Mouse (Mus musculus) limb, embryonic 10.5 days (tissue): ENCODE results near the gene Kyat1. TPM values are rescaled to one million over a fixed set of nuclear protein-coding genes. Genes with fewer than 3 reads are reported as not detected.
A peak's percentile ranks its signal among the peaks of the same experiment; 100 is the strongest.

Source experiments
- DNase-seq: peaks from one replicate; pipeline ENCODE4 v3.0.0-alpha.2; 2017; ENCODE audit warnings: low spot score
- H3K27ac ChIP-seq: fragments of 300-500 bp; sonication (generic); 2 replicates; pipeline ENCODE4 v1.5.1; 2016; ENCODE audit warnings: mild to moderate bottlenecking
- H3K27me3 ChIP-seq: fragments of 300-500 bp; sonication (generic); 2 replicates; pipeline ENCODE4 v1.6.1; 2016; ENCODE audit warnings: low read depth, mild to moderate bottlenecking; ENCODE audit not compliant: poor library complexity, severe bottlenecking
- H3K36me3 ChIP-seq: fragments of 300-500 bp; sonication (generic); 2 replicates; pipeline ENCODE4 v1.6.1; 2016; ENCODE audit warnings: mild to moderate bottlenecking, moderate library complexity
- H3K4me1 ChIP-seq: fragments of 300-500 bp; sonication (generic); 2 replicates; pipeline ENCODE4 v1.6.1; 2016
- H3K4me3 ChIP-seq: fragments of 300-500 bp; sonication (generic); 2 replicates; pipeline ENCODE4 v1.5.1; 2016; ENCODE audit warnings: mild to moderate bottlenecking, moderate library complexity
- H3K9me3 ChIP-seq: fragments of 300-500 bp; sonication (generic); replicated peaks from 2 replicates; pipeline ENCODE4 v1.6.1; 2016; ENCODE audit warnings: mild to moderate bottlenecking
- WGBS: fragments of 180-500 bp; shearing (Covaris S2); methylation state at CpG from one replicate; pipeline ENCODE4 v1.1.7; 2016; 5-methylcytosine and 5-hydroxymethylcytosine counted together
- polyA plus RNA-seq: library from polyadenylated mRNA; unstranded; fragments of >200 nt; fragmentation: Nextera tagmentation; extraction: Ambion mirVana; gene quantifications from 2 replicates; pipeline ENCODE4 v1.2.1, GENCODE M21; 2016

The Kyat1 gene
- polyA plus RNA-seq, 1 experiment from 2014 or later, result 8.4 TPM

GRCm38 (mm10) chr2:30239777-30240176 lies 34.1 kb upstream of the Kyat1 start:
- H3K36me3 ChIP-seq, result peaks cover 58% of the 10 kb centered on the region
- peak overlapping the region; percentile 4; the same call in 1 of the 2 replicates for H3K4me3 ChIP-seq
- peaks cover 63% of the 10 kb centered on the region for H3K4me1 ChIP-seq
- no peaks in the 10 kb centered on the region for H3K27me3 ChIP-seq
- no peak for DNase-seq
- WGBS, result 85% methylated on average over 4 of the region's 4 CpGs
- H3K9me3 ChIP-seq, result no peaks in the 10 kb centered on the region
- H3K27ac ChIP-seq, result no peak overlapping the region

GRCm38 (mm10) chr2:30238906-30239465 lies 33.3 kb upstream of the Kyat1 start:
- Histone ChIP-seq H3K4me3 (peak overlapping the region; percentile 74), H3K4me1 (peaks cover 56% of the 10 kb centered on the region), H3K36me3 (peaks cover 50% of the 10 kb centered on the region), H3K27ac (no peak overlapping the region), H3K27me3 (no peaks in the 10 kb centered on the region), H3K9me3 (no peaks in the 10 kb centered on the region)
- WGBS, result 82% methylated on average over 3 of the region's 3 CpGs
- no peak for DNase-seq

- peak overlapping the region; percentile 94 for H3K27ac ChIP-seq
- H3K9me3 ChIP-seq, result no peaks in the 10 kb centered on the region
- H3K36me3 ChIP-seq, result peaks cover 39% of the 10 kb centered on the region
- peak overlapping the region; percentile 74 for H3K4me3 ChIP-seq
- no peaks in the 10 kb centered on the region for H3K27me3 ChIP-seq
- peaks cover 46% of the 10 kb centered on the region for H3K4me1 ChIP-seq
- under 1% methylated on average over 41 of the region's 42 CpGs for WGBS
- peak; percentile 80 for DNase-seq
Observed at GRCm38 (mm10) chr2:30237881-30238280, 32.2 kb upstream of the Kyat1 start.

- peaks cover 41% of the 10 kb centered on the region for H3K4me1 ChIP-seq
- peak within 1 kb of the TSS; percentile 94 for H3K27ac ChIP-seq
- H3K4me3 ChIP-seq, result peak within 1 kb of the TSS; percentile 74
- under 1% methylated on average over 53 of the region's 67 CpGs for WGBS
- H3K36me3 ChIP-seq, result peaks cover 34% of the 10 kb centered on the region
- peak; percentile 100 for DNase-seq
- H3K9me3 ChIP-seq, result no peaks in the 10 kb centered on the region
- no peaks in the 10 kb centered on the region for H3K27me3 ChIP-seq
Observed at GRCm38 (mm10) chr2:30237199-30237880, 31.7 kb upstream of the Kyat1 start, which contains the start of gene Lrrc8a. Gene Lrrc8a, plus strand, starts transcription at chr2:30237715.

- DNase-seq, result peak; percentile 56
- peaks cover 35% of the 10 kb centered on the region for H3K4me1 ChIP-seq
- WGBS, result 8% methylated on average over 18 of the region's 18 CpGs
Observed at GRCm38 (mm10) chr2:30236426-30237198, 31.0 kb upstream of the Kyat1 start.

GRCm38 (mm10) chr2:30235593-30235992 lies 29.9 kb upstream of the Kyat1 start:
- DNase-seq, result no peak
- 87% methylated on average over 5 of the region's 5 CpGs for WGBS
- no peaks in the 10 kb centered on the region for H3K27me3 ChIP-seq

More at GRCm38 (mm10) chr2:30236426-30237198, 31.0 kb upstream of the Kyat1 start:
- Histone ChIP-seq H3K27me3 (no peaks in the 10 kb centered on the region), H3K36me3 (peaks cover 27% of the 10 kb centered on the region), H3K4me3 (peak overlapping the region; percentile 74), H3K9me3 (no peaks in the 10 kb centered on the region), H3K27ac (peak overlapping the region; percentile 94)

GRCm38 (mm10) chr2:30216293-30216692 lies 10.6 kb upstream of the Kyat1 start:
- Histone ChIP-seq H3K9me3 (no peaks in the 10 kb centered on the region), H3K4me1 (no peaks in the 10 kb centered on the region), H3K4me3 (no peak overlapping the region), H3K36me3 (no peaks in the 10 kb centered on the region), H3K27me3 (no peaks in the 10 kb centered on the region), H3K27ac (no peak overlapping the region)
- WGBS, result 95% methylated on average over 5 of the region's 5 CpGs
- DNase-seq, result no peak

More at GRCm38 (mm10) chr2:30235593-30235992, 29.9 kb upstream of the Kyat1 start:
- no peak overlapping the region for H3K27ac ChIP-seq
- H3K9me3 ChIP-seq, result no peaks in the 10 kb centered on the region
- H3K4me1 ChIP-seq, result peaks cover 29% of the 10 kb centered on the region
- no peak overlapping the region for H3K4me3 ChIP-seq
- H3K36me3 ChIP-seq, result peaks cover 16% of the 10 kb centered on the region

GRCm38 (mm10) chr2:30215493-30215892 lies 9.8 kb upstream of the Kyat1 start:
- 88% methylated on average over 6 of the region's 6 CpGs for WGBS
- H3K9me3 ChIP-seq, result no peaks in the 10 kb centered on the region
- H3K27ac ChIP-seq, result no peak overlapping the region

GRCm38 (mm10) chr2:30214745-30215144 lies 9.1 kb upstream of the Kyat1 start:
- 92% methylated on average over 3 of the region's 3 CpGs for WGBS
- H3K9me3 ChIP-seq, result no peaks in the 10 kb centered on the region
- H3K27ac ChIP-seq, result no peak overlapping the region
- H3K27me3 ChIP-seq, result no peaks in the 10 kb centered on the region
- H3K36me3 ChIP-seq, result no peaks in the 10 kb centered on the region
- no peak for DNase-seq
- no peaks in the 10 kb centered on the region for H3K4me1 ChIP-seq
- no peak overlapping the region for H3K4me3 ChIP-seq

More at GRCm38 (mm10) chr2:30215493-30215892, 9.8 kb upstream of the Kyat1 start:
- Histone ChIP-seq H3K4me1 (no peaks in the 10 kb centered on the region), H3K4me3 (no peak overlapping the region), H3K27me3 (no peaks in the 10 kb centered on the region), H3K36me3 (no peaks in the 10 kb centered on the region)
- no peak for DNase-seq

- 82% methylated on average over 1 of the region's 1 CpGs for WGBS
Observed at GRCm38 (mm10) chr2:30212951-30213350, 7.3 kb upstream of the Kyat1 start.

GRCm38 (mm10) chr2:30212169-30212545 lies 6.5 kb upstream of the Kyat1 start:
- Histone ChIP-seq H3K36me3 (no peaks in the 10 kb centered on the region), H3K27ac (no peak overlapping the region), H3K4me1 (peaks cover under 1% of the 10 kb centered on the region; the same call in 1 of the 2 replicates), H3K27me3 (no peaks in the 10 kb centered on the region), H3K9me3 (no peaks in the 10 kb centered on the region), H3K4me3 (no peak overlapping the region)
- DNase-seq, result no peak
- 73% methylated on average over 4 of the region's 4 CpGs for WGBS

More at GRCm38 (mm10) chr2:30212951-30213350, 7.3 kb upstream of the Kyat1 start:
- H3K9me3 ChIP-seq, result no peaks in the 10 kb centered on the region
- H3K4me3 ChIP-seq, result no peak overlapping the region
- no peaks in the 10 kb centered on the region for H3K4me1 ChIP-seq
- DNase-seq, result no peak
- no peaks in the 10 kb centered on the region for H3K27me3 ChIP-seq
- H3K27ac ChIP-seq, result no peak overlapping the region
- H3K36me3 ChIP-seq, result no peaks in the 10 kb centered on the region

GRCm38 (mm10) chr2:30211408-30212168 lies 5.9 kb upstream of the Kyat1 start:
- no peak overlapping the region for H3K27ac ChIP-seq
- no peak for DNase-seq
- no peaks in the 10 kb centered on the region for H3K9me3 ChIP-seq
- H3K27me3 ChIP-seq, result no peaks in the 10 kb centered on the region
- no peaks in the 10 kb centered on the region for H3K36me3 ChIP-seq
- no peak overlapping the region for H3K4me3 ChIP-seq
- H3K4me1 ChIP-seq, result peaks cover 7% of the 10 kb centered on the region
- WGBS, result 72% methylated on average over 6 of the region's 6 CpGs
